Mouse (Mus musculus) cerebellum, adult 2 months (tissue): ENCODE results near the gene Arhgap11a.

ENCODE experiments used
- CTCF ChIP-seq: fragments of 200-500 bp; IDR thresholded peaks from 2 replicates; pipeline ENCODE4 v1.5.1; 2011; ENCODE audit warnings: low read depth, mild to moderate bottlenecking, control low read depth, low read length, moderate library complexity, borderline replicate concordance; ENCODE audit not compliant: insufficient read depth
- POLR2A ChIP-seq: fragments of 200-500 bp; IDR thresholded peaks from 2 replicates; pipeline ENCODE4 v1.6.1; 2011; ENCODE audit warnings: low read length, control low read depth, borderline replicate concordance; ENCODE audit not compliant: insufficient read depth

DNA sequence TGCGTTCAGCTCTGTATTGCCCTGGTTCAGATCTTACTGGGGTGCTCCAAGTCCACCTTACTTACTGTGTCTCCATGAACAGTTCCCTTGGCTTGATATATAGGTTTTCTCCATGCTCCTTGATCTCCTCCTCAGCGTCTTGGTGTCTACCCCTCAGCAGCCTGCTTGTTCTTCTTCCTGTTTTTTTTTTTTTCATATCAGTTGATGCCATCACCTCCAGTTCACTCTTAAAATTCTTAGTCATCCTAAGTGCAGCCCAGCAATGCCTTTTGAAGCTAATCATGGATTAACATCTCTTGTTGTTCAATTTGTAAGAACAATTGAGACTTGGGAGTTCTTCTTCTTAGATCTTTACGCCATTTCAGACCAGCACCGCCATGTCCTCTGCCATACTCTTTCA lies 19.9 kb upstream of the Arhgap11a start:
- TF ChIP-seq POLR2A (no peak), CTCF (no peak)
